Mouse (Mus musculus) mouse trophoblast stem cell (cell line): ENCODE data around the gene Cactin.

ENCODE experiments used
- in situ Hi-C, 2 experiments: fragments of 300-500 bp; cut with MseI, MboI; formaldehyde crosslinking; loops; 2 replicates in 1 of 2; 3 replicates in 1 of 2; pipeline ENCODE4 v1.15.1; 2025

The Cactin gene

GRCm38 (mm10) chr10:81341333-81341949 lies 20.5 kb downstream of the Cactin start:
- in situ Hi-C loops, result loop anchor here (5.0 kb wide), 1 partner anchor 54 kb away; no protein-coding TSS in a partner anchor

GRCm38 (mm10) chr10:81342686-81343505 lies 22.0 kb downstream of the Cactin start, which contains the start of gene Gipc3:
TSS of gene Gipc3 (minus strand) at chr10:81343266.
- in situ Hi-C loops, result loop anchor here (5.0 kb wide), 1 partner anchor 56 kb away; no protein-coding TSS in a partner anchor

- in situ Hi-C loops, result loop anchor here (5.0 kb wide), 1 partner anchor 57 kb away; no protein-coding TSS in a partner anchor
Observed at GRCm38 (mm10) chr10:81344421-81345161, 23.7 kb downstream of the Cactin start.

- in situ Hi-C loops, result no loop called here
Observed at GRCm38 (mm10) chr10:81345162-81345534, 24.2 kb downstream of the Cactin start.

GRCm38 (mm10) chr10:81346453-81347067 lies 25.7 kb downstream of the Cactin start:
- in situ Hi-C loops, result no loop called here

- in situ Hi-C loops, result no loop called here
Observed at GRCm38 (mm10) chr10:81349146-81349545, 28.2 kb downstream of the Cactin start.

GRCm38 (mm10) chr10:81349961-81350350 lies 29.1 kb downstream of the Cactin start:
- in situ Hi-C loops, result no loop called here

GRCm38 (mm10) chr10:81350351-81351063 lies 29.6 kb downstream of the Cactin start, which contains the start of gene Hmg20b:
TSS of gene Hmg20b (minus strand) at chr10:81350480.
- in situ Hi-C loops, result no loop called here

GRCm38 (mm10) chr10:81351678-81352291 lies 30.9 kb downstream of the Cactin start:
- in situ Hi-C loops, result no loop called here

DNA sequence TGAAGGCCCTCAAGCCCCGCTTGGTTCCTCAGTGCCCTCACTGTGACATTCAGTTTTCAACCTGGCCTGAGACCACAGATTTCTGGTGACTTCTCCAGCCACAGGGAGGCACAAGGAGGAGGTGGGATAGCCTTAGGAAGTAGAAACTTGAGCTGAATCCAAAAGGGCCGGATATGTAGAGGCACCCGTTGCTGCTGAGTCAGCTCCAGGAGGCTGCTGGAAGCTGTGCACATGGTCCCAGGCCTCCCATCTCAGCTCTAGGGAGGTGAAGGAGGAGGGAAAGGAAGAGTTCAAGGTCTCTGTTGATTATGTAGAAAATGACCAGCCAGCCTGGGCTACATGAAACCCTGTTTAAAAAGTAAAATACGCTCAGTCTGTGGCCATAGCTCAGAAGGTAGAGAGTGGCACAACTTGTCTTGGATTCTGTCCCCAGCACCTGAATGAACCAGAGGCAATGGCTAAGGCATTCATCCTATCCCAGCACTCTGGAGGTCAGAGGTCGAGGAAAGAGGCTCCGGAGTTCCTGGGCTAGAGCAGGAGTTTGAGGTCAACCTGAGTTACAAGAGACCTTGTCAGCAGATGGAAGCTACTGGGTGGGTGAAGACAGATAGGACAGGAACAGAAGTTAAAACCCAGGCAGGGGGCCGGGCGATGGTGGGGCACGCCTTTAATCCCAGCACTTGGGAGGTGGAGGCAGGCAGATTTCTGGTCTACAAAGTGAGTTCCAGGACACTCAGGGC lies 34.0 kb downstream of the Cactin start:
- in situ Hi-C loops, result no loop called here

GRCm38 (mm10) chr10:81355533-81355932 lies 34.6 kb downstream of the Cactin start:
- in situ Hi-C loops, result no loop called here

DNA sequence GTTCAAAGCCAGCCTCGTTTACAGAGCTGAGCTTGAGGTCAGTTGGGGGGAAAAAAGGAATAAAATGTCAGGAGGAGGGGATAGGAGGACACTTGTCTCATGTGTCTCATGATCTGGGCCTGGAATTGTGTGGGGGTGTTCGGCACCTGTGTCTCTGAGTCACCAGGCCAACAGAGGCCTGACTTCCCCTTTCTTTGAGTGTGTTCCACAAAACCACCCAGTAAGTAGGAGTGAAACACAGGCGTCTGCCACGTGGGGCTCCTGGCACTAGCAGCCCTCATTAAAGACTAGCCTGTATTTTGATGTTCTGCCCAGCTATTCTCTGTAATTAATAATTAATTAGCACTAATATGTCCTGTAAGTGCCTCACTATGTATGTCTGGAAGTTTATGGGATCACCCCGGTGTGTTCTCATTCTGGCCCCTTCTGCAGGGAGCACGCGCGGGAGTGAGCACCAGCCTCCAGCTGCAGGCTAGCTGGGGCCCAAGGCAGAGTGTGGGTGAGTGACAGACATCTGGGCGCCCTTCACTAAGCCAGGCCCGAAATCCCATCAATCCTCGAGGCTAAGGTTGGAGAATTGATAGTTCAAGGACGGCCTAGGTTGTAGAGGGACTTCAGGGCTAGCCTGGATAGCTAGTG lies 35.6 kb downstream of the Cactin start:
- in situ Hi-C loops, result no loop called here

GRCm38 (mm10) chr10:81356991-81357844 lies 36.3 kb downstream of the Cactin start, which contains the start of gene Mfsd12:
TSS of gene Mfsd12 (plus strand) at chr10:81357491.
- in situ Hi-C loops, result no loop called here

DNA sequence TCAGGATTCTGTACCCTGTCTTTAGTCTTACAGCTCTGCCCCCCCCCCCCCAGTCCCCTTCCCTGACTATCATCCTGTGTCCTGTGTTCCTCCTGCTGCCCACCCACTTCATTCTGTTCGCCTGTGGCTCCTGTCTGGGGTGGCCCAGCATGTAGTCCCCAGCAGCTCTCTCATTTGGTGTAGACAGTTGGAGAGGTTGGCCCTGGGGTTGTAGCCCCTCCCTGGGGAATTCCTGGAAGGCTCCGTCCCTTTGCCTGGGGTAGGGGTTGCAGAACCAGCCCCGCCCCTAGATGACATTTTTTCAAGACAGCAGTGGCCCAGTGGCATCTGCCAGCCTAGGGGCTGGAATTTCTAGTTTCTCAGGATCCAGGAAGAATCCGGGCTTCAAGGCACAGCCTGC lies 37.3 kb downstream of the Cactin start:
- in situ Hi-C loops, result no loop called here

GRCm38 (mm10) chr10:81358841-81359240 lies 37.9 kb downstream of the Cactin start:
- in situ Hi-C loops, result no loop called here

- in situ Hi-C loops, result no loop called here
Observed at GRCm38 (mm10) chr10:81360721-81361120, 39.8 kb downstream of the Cactin start.

- in situ Hi-C loops, result no loop called here
Observed at GRCm38 (mm10) chr10:81362336-81362949, 41.5 kb downstream of the Cactin start.
